In the genomic region with DNA sequence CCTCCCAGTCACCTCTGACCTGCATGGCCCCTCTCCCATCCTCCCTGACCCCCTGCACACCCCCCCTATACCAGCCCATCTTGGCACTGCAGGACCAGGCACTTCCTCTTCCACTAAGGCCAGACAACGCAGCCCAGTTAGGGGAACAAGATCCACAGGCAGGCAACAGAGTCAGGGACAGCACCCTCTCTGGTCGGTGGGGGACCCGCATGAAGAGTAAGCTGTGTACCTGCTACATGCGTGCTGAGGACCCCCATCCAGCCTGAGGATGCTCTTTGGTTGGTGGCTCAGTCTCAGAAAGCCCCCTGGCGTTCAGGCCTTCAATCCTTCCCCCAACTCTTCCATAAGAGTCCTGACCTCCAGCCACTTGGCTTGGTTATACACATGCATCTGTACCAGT, we compare ENCODE assay signal across 13 mouse cellular contexts.
"Had no signal": no experiment of that assay in that cellular context is flagged by ENCODE, and none has a peak within 500 bp of the region (broad histone marks: within the 10 kb centered on the region; RNA-seq: fewer than 3 reads in every experiment).

No protein-coding gene starts in this region.

- ATAC-seq: midbrain, embryonic 16.5 days had no signal

- H3K27me3 ChIP-seq: lung, embryonic 15.5 days; neural tube, embryonic 13.5 days had no signal

- H3K4me3 ChIP-seq: limb, embryonic 10.5 days; lung, embryonic 15.5 days; midbrain, embryonic 12.5 days; neural tube, embryonic 13.5 days had no signal

- H3K9me3 ChIP-seq: limb, embryonic 10.5 days; lung, embryonic 15.5 days; midbrain, embryonic 12.5 days; neural tube, embryonic 13.5 days had no signal

- H3K4me1 ChIP-seq: limb, embryonic 10.5 days; lung, embryonic 15.5 days; midbrain, embryonic 12.5 days; neural tube, embryonic 13.5 days had no signal

- H3K36me3 ChIP-seq: limb, embryonic 10.5 days; lung, embryonic 15.5 days; midbrain, embryonic 12.5 days; neural tube, embryonic 13.5 days had no signal

- H3K4me2 ChIP-seq: liver, embryonic 11.5 days; lung, embryonic 15.5 days; midbrain, embryonic 12.5 days; neural tube, embryonic 13.5 days had no signal

- H3K9ac ChIP-seq: lung, embryonic 15.5 days; midbrain, embryonic 12.5 days; neural tube, embryonic 13.5 days had no signal

- H3K27ac ChIP-seq: limb, embryonic 10.5 days; lung, embryonic 15.5 days; macrophage; midbrain, embryonic 12.5 days; neural tube, embryonic 13.5 days had no signal

- DNase-seq: kidney, postnatal 14 days; lung, postnatal 14 days; right cerebral cortex, adult 18-20 months; right cerebral cortex, postnatal 25 days; thymus, adult 18-20 months; thymus, postnatal 14 days had no signal
